Comparison of ENCODE assay signal across 9 mouse cellular contexts in the genomic region with DNA sequence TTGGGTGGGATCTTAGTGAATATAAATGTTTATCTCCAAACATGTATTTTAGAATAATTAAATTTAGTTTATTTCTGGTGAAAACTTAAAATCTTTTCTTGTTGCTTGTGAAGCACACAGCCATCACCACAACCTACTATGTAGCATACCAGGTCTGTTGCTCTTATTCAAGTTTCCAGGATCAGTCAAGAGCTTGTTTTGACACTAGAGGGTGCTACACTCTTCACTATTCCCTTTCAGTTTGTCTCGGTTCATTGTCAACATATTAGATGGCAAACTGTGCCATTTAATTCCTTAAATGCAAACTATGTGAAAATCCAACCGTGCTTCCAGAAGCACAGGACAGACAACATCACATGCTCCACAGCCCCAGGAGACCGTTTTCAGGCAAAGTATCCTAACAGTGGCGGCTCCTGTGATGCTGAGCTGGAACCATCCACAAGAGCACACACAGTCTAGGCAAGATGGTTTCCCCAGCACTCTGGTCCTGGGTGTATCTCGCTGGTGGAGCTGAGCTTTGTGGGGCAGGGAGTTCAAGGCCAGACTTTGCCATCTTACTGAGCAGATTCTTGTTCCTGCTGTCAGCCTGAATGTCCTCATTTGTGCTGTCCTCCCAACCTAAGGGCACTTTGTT. TPM values are rescaled to one million over a fixed set of nuclear protein-coding genes. Genes with fewer than 3 reads are reported as not detected.
A peak's percentile ranks its signal among the peaks of the same experiment; 100 is the strongest.
DNase-seq lines count a peak whose midpoint lies in the region; ATAC-seq and TF ChIP-seq lines count a peak whose summit lies in the region.
"Had no signal": no experiment of that assay in that cellular context is flagged by ENCODE, and none has a peak within 500 bp of the region (broad histone marks: within the 10 kb centered on the region; RNA-seq: fewer than 3 reads in every experiment).

No protein-coding gene starts in this region.

- 47% methylated on average over 5 of the region's 5 CpGs for WGBS in lung, embryonic 14.5 days

- H3K27ac ChIP-seq in lung, embryonic 14.5 days (ENCODE audit: low read depth): no peak overlapping the region
- H3K27ac ChIP-seq: limb, embryonic 12.5 days had no signal

- peaks cover 22% of the 10 kb centered on the region for H3K36me3 ChIP-seq in lung, embryonic 14.5 days (ENCODE audit: insufficient read depth)
- H3K36me3 ChIP-seq in megakaryocyte, embryonic 14.5 days (replicated peaks; ENCODE audit: low read length): peaks cover 63% of the 10 kb centered on the region

- H3K9me3 ChIP-seq in lung, embryonic 14.5 days (ENCODE audit: low read depth, low read length): no peaks in the 10 kb centered on the region
- no peaks in the 10 kb centered on the region for H3K9me3 ChIP-seq in megakaryocyte, embryonic 14.5 days
- H3K9me3 ChIP-seq: limb, embryonic 12.5 days had no signal

- peak; percentile 74 for TF ChIP-seq CTCF in lung, embryonic 14.5 days (IDR thresholded peaks at IDR 0.05; ENCODE audit: low read depth)

- peak; percentile 94 for ATAC-seq in frontal cortex, adult (ENCODE audit: low TSS enrichment)
- ATAC-seq in lung, embryonic 14.5 days (ENCODE audit: insufficient read depth): no peak
- no peak for ATAC-seq in monocyte, adult 5-6 weeks (replicated peaks; ENCODE audit: insufficient number of reproducible peaks, low FRiP score, low TSS enrichment, poor library complexity, severe bottlenecking)

- H3K4me3 ChIP-seq in lung, embryonic 14.5 days (ENCODE audit: low read depth, low read length): no peak overlapping the region
- peak overlapping the region; percentile 74 for H3K4me3 ChIP-seq in megakaryocyte, embryonic 14.5 days (replicated peaks)
- H3K4me3 ChIP-seq: limb, embryonic 12.5 days had no signal

- no peaks in the 10 kb centered on the region for H3K27me3 ChIP-seq in lung, embryonic 14.5 days (ENCODE audit: insufficient read depth, low read length)
- H3K27me3 ChIP-seq in megakaryocyte, embryonic 14.5 days (replicated peaks): peaks cover 2% of the 10 kb centered on the region
- H3K27me3 ChIP-seq: limb, embryonic 12.5 days had no signal

- H3K4me1 ChIP-seq in lung, embryonic 14.5 days (ENCODE audit: insufficient read depth): peaks cover under 1% of the 10 kb centered on the region; the same call in 1 of the 2 replicates
- peaks cover 10% of the 10 kb centered on the region for H3K4me1 ChIP-seq in megakaryocyte, embryonic 14.5 days
- H3K4me1 ChIP-seq: limb, embryonic 12.5 days had no signal

- H3K9ac ChIP-seq in lung, embryonic 14.5 days: no peak overlapping the region
- H3K9ac ChIP-seq: limb, embryonic 12.5 days had no signal

- no peak for DNase-seq in frontal cortex, postnatal 14 days (ENCODE audit: low spot score in 2 of 2)
- peak; percentile 86 for DNase-seq in lung, embryonic 14.5 days
- no peak for DNase-seq in lung, adult 18-20 months
- peak; percentile 73 for DNase-seq in embryo, embryonic 10.5 days (ENCODE audit: low spot score)
- DNase-seq in spleen, postnatal 14 days (ENCODE audit: low spot score in 2 of 2): no peak

- H3K4me2 ChIP-seq in lung, embryonic 14.5 days: no peak overlapping the region
- H3K4me2 ChIP-seq: limb, embryonic 12.5 days had no signal

RNA-seq across cellular contexts. Expression of gene Lsm3, which starts 11.6 kb away (rescaled TPM):
- 325 TPM in 2 replicates for polyA plus RNA-seq in lung, embryonic 14.5 days (2014; fragmentation: Nextera tagmentation; extraction: Ambion mirVana)
- polyA plus RNA-seq in megakaryocyte, embryonic 14.5 days (2012; ENCODE audit: insufficient read depth, low replicate concordance): 10.3 TPM in 1 of 2 replicates, not detected in the other
- total RNA-seq in monocyte, adult 5-6 weeks (2017): 140 to 220 TPM (median 147 TPM) in 3 replicates

RNA-seq across cellular contexts. Expression of gene Xpc, which starts 11.7 kb away (rescaled TPM):
- polyA plus RNA-seq in lung, embryonic 14.5 days (2014; fragmentation: Nextera tagmentation; extraction: Ambion mirVana): 15.4 and 17.9 TPM in 2 replicates
- 0.45 and 3.5 TPM in 2 replicates for polyA plus RNA-seq in megakaryocyte, embryonic 14.5 days (2012; ENCODE audit: insufficient read depth, low replicate concordance)
- total RNA-seq in monocyte, adult 5-6 weeks (2017): 35.3 to 58.5 TPM (median 37.1 TPM) in 3 replicates

RNA-seq across cellular contexts. Expression of gene Tmem43, which starts 53.8 kb away (rescaled TPM):
- 57.6 and 57.9 TPM in 2 replicates for polyA plus RNA-seq in lung, embryonic 14.5 days (2014; fragmentation: Nextera tagmentation; extraction: Ambion mirVana)
- 1.5 and 3.9 TPM in 2 replicates for polyA plus RNA-seq in megakaryocyte, embryonic 14.5 days (2012; ENCODE audit: insufficient read depth, low replicate concordance)
- 54.7 to 56.1 TPM (median 55.3 TPM) in 3 replicates for total RNA-seq in monocyte, adult 5-6 weeks (2017)

RNA-seq across cellular contexts. Expression of gene Chchd4, which starts 54.0 kb away (rescaled TPM):
- 28.7 and 32.0 TPM in 2 replicates for polyA plus RNA-seq in lung, embryonic 14.5 days (2014; fragmentation: Nextera tagmentation; extraction: Ambion mirVana)
- polyA plus RNA-seq in megakaryocyte, embryonic 14.5 days (2012; ENCODE audit: insufficient read depth, low replicate concordance): 0.79 and 6.6 TPM in 2 replicates
- 3.8 to 6.3 TPM (median 6.2 TPM) in 3 replicates for total RNA-seq in monocyte, adult 5-6 weeks (2017)

Comparison
In these comparisons a context has a peak if more than half of its experiments do, and no peak if none do; other contexts are left out.
1. DNase-seq: peak in lung, embryonic 14.5 days (single experiment) and embryo, embryonic 10.5 days (single experiment); none in frontal cortex, postnatal 14 days (0 of 2), lung, adult 18-20 months (0 of 2) and spleen, postnatal 14 days (0 of 2).
2. RNA of gene Lsm3, which starts 11.6 kb away (polyA plus RNA-seq): 325 TPM in lung, embryonic 14.5 days; 10.3 TPM in megakaryocyte, embryonic 14.5 days; every median in the first group is over 10 times any median in the second.
3. RNA of gene Tmem43, which starts 53.8 kb away (polyA plus RNA-seq): 57.6 to 57.9 TPM in lung, embryonic 14.5 days; 1.5 to 3.9 TPM in megakaryocyte, embryonic 14.5 days; every median in the first group is over 10 times any median in the second.